Mouse (Mus musculus) thymus, postnatal 36 days (tissue): ENCODE measurements at regions not wholly inside any gene's neighbourhood (a gene's known extent, or its start where the extent isn't known, plus 50 kb on each side); places are given as distances from the start of the nearest gene placed in this dataset.

Source experiments
- DNase-seq, 2 experiments: peaks; one replicate each; pipeline ENCODE4 v3.0.0; 2022; ENCODE audit warnings: mixed read lengths in 2 of 2

- DNase-seq: no peak
Observed at GRCm38 (mm10) chr7:75923951-75924467, 75.9 kb downstream of the Klhl25 start.

- DNase-seq: no peak
Observed at GRCm38 (mm10) chr7:75927537-75927936, 79.4 kb downstream of the Klhl25 start.

- DNase-seq: no peak
Observed at GRCm38 (mm10) chr7:75943844-75944243, 95.7 kb downstream of the Klhl25 start.

- no peak for DNase-seq
Observed at GRCm38 (mm10) chr7:75955671-75956070, 107.6 kb downstream of the Klhl25 start.

- no peak for DNase-seq
Observed at GRCm38 (mm10) chr7:75957366-75957765, 109.3 kb downstream of the Klhl25 start.

GRCm38 (mm10) chr7:75959903-75960620 is 112.0 kb downstream of the Klhl25 start:
- DNase-seq: no peak

GRCm38 (mm10) chr7:75968177-75968576 is 120.1 kb downstream of the Klhl25 start:
- no peak for DNase-seq

GRCm38 (mm10) chr7:75970914-75971313 is 122.8 kb downstream of the Klhl25 start:
- no peak for DNase-seq

- no peak for DNase-seq
Observed at GRCm38 (mm10) chr7:75971706-75972105, 123.6 kb downstream of the Klhl25 start.

GRCm38 (mm10) chr7:75981560-75981959 is 133.4 kb downstream of the Klhl25 start:
- no peak for DNase-seq

GRCm38 (mm10) chr7:75983029-75983808 is 135.1 kb downstream of the Klhl25 start:
- no peak for DNase-seq

GRCm38 (mm10) chr7:75983809-75984171 is 135.7 kb downstream of the Klhl25 start:
- no peak for DNase-seq

- no peak for DNase-seq
Observed at GRCm38 (mm10) chr7:75998853-75999252, 150.7 kb downstream of the Klhl25 start.

GRCm38 (mm10) chr7:75999324-75999907 is 151.3 kb downstream of the Klhl25 start:
- no peak for DNase-seq

- DNase-seq: no peak
Observed at GRCm38 (mm10) chr7:76001012-76001411, 152.9 kb downstream of the Klhl25 start.

GRCm38 (mm10) chr7:76008226-76008625 is 160.1 kb downstream of the Klhl25 start:
- no peak for DNase-seq

- DNase-seq: peak in 1 of 2 experiments; percentile 53
Observed at GRCm38 (mm10) chr7:76047743-76048142, 181.9 kb upstream of the Agbl1 start.

- no peak for DNase-seq
Observed at GRCm38 (mm10) chr7:76049342-76049741, 180.3 kb upstream of the Agbl1 start.

- no peak for DNase-seq
Observed at GRCm38 (mm10) chr7:76053843-76054242, 175.8 kb upstream of the Agbl1 start.

- no peak for DNase-seq
Observed at GRCm38 (mm10) chr7:76099149-76099548, 130.5 kb upstream of the Agbl1 start.

- DNase-seq: no peak
Observed at GRCm38 (mm10) chr7:76121242-76121844, 108.3 kb upstream of the Agbl1 start.

GRCm38 (mm10) chr7:76127641-76128111 is 102.0 kb upstream of the Agbl1 start:
- no peak for DNase-seq

- DNase-seq: no peak
Observed at GRCm38 (mm10) chr7:76142455-76142854, 87.2 kb upstream of the Agbl1 start.
